Mouse (Mus musculus) ES-E14 (cell line): Measurements from ENCODE around the gene Mien1.

Source experiments
- MAFK ChIP-seq: IDR thresholded peaks from 2 replicates; pipeline ENCODE4 v1.6.1; 2014; ENCODE audit warnings: mild to moderate bottlenecking, low read depth, low read length, inconsistent platforms; ENCODE audit not compliant: insufficient read depth
- ZNF384 ChIP-seq: IDR thresholded peaks from 2 replicates; pipeline ENCODE4 v1.6.1; 2012; ENCODE audit warnings: low read depth, low read length, inconsistent platforms

DNA sequence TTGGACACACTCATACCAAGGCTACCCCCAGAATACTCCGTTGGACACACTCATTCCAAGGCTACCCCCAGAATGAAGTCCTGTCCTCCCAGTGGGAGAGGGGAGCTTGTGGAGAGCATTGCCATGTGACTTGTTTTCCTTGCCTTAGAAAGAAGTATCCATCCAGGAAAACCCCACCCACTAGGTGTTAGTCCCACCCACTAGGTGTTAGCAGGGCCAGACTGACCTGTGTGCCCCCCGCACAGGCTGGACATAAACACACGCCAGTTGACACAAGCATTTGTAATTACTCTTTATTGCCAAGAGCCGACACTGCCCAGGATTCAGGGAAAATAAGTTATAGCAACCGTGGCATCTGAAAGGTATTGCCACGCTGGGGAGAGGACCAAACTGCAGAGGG lies 1.4 kb downstream of the Mien1 start:
- TF ChIP-seq ZNF384 (no peak), MAFK (no peak)
